Mouse (Mus musculus) ES-Bruce4 (cell line): ENCODE data around the gene Ccdc187.

ENCODE experiments used
- CTCF ChIP-seq: IDR thresholded peaks from one replicate; pipeline ENCODE4 v1.8.1; 2011; ENCODE audit warnings: low read depth, low read length
- POLR2A ChIP-seq: IDR thresholded peaks from one replicate; pipeline ENCODE4 v1.8.1; 2011; ENCODE audit warnings: low read length; ENCODE audit not compliant: insufficient read depth

- TF ChIP-seq CTCF (no peak), POLR2A (no peak)
Measured at GRCm38 (mm10) chr2:26296606-26297195, 2.3 kb upstream of the Ccdc187 start.
